Mouse (Mus musculus) thymus, adult 2 months (tissue): ENCODE data around the gene Sema6c. TPM values are rescaled to one million over a fixed set of nuclear protein-coding genes. Genes with fewer than 3 reads are reported as not detected.

Source experiments
- DNase-seq: peaks from one replicate; pipeline ENCODE4 v3.0.0; 2021
- H3K27ac ChIP-seq: fragments of 200-500 bp; 2 replicates; pipeline ENCODE4 v1.5.1; 2012; ENCODE audit warnings: low read length, control low read depth; ENCODE audit not compliant: control insufficient read depth, insufficient read depth
- H3K27me3 ChIP-seq: fragments of 200-500 bp; 2 replicates; pipeline ENCODE4 v1.6.1; 2012; ENCODE audit warnings: mild to moderate bottlenecking, low read length, moderate library complexity, mixed read lengths; ENCODE audit not compliant: control insufficient read depth, insufficient read depth
- H3K36me3 ChIP-seq: fragments of 200-500 bp; 2 replicates; pipeline ENCODE4 v1.6.1; 2012; ENCODE audit warnings: mild to moderate bottlenecking, low read length, moderate library complexity; ENCODE audit not compliant: control insufficient read depth, insufficient read depth
- H3K4me1 ChIP-seq: fragments of 200-500 bp; replicated peaks from 2 replicates; pipeline ENCODE4 v1.6.1; 2012; ENCODE audit warnings: low read length; ENCODE audit not compliant: control insufficient read depth, insufficient read depth
- H3K4me3 ChIP-seq: fragments of 200-500 bp; 2 replicates; pipeline ENCODE4 v1.5.1; 2012; ENCODE audit warnings: mild to moderate bottlenecking, low read length, control low read depth, moderate library complexity; ENCODE audit not compliant: control insufficient read depth, insufficient read depth
- CTCF ChIP-seq: fragments of 200-500 bp; IDR thresholded peaks from 2 replicates; pipeline ENCODE4 v1.5.1; 2012; ENCODE audit warnings: mild to moderate bottlenecking, control low read depth, low read length, moderate library complexity, borderline replicate concordance; ENCODE audit not compliant: control insufficient read depth, poor library complexity, insufficient read depth; ENCODE audit errors: extremely low read depth
- POLR2A ChIP-seq: fragments of 200-500 bp; IDR thresholded peaks from 2 replicates; pipeline ENCODE4 v1.6.1; 2012; ENCODE audit warnings: mild to moderate bottlenecking, low read length, control low read depth, moderate library complexity; ENCODE audit not compliant: control insufficient read depth, poor library complexity, insufficient read depth; ENCODE audit errors: extremely low read depth
- WGBS: fragments of 180-500 bp; shearing (Covaris S2); methylation state at CpG from one replicate; pipeline ENCODE4 v1.1.7; 2018; 5-methylcytosine and 5-hydroxymethylcytosine counted together
- polyA plus RNA-seq: library from polyadenylated mRNA; depleted of rRNA; stranded (reverse); fragments of >200 nt; gene quantifications from 2 replicates; pipeline ENCODE4 v1.2.3, GENCODE M21; 2012

Gene Sema6c
- polyA plus RNA-seq, 1 experiment, result 12.0 TPM

GRCm38 (mm10) chr3:95171105-95171504 is 10.8 kb downstream of the Sema6c start:
- Histone ChIP-seq H3K36me3 (no peaks in the 10 kb centered on the region), H3K4me1 (peaks cover 9% of the 10 kb centered on the region), H3K4me3 (no peak overlapping the region), H3K27ac (no peak overlapping the region), H3K27me3 (peaks cover 21% of the 10 kb centered on the region)
- 94% methylated on average over 6 of the region's 6 CpGs for WGBS
- no peak for TF ChIP-seq POLR2A
- TF ChIP-seq CTCF, result no peak
- no peak for DNase-seq

- 56% methylated on average over 84 of the region's 84 CpGs for WGBS
- Histone ChIP-seq H3K4me3 (no peak overlapping the region), H3K36me3 (no peaks in the 10 kb centered on the region), H3K27me3 (peaks cover 21% of the 10 kb centered on the region), H3K4me1 (peaks cover 9% of the 10 kb centered on the region), H3K27ac (no peak overlapping the region)
- no peak for DNase-seq
- TF ChIP-seq POLR2A, result no peak
- TF ChIP-seq CTCF, result no peak
These were observed 12.4 kb downstream of the Sema6c start for GRCm38 (mm10) chr3:95172526-95173255.

- Histone ChIP-seq H3K36me3 (no peaks in the 10 kb centered on the region), H3K27me3 (peaks cover 21% of the 10 kb centered on the region), H3K4me1 (peaks cover 9% of the 10 kb centered on the region), H3K4me3 (no peak overlapping the region), H3K27ac (no peak overlapping the region)
- TF ChIP-seq CTCF, result no peak
- no peak for TF ChIP-seq POLR2A
- DNase-seq, result peak; percentile 8
- WGBS, result 7% methylated on average over 58 of the region's 58 CpGs
These were observed 13.1 kb downstream of the Sema6c start for GRCm38 (mm10) chr3:95173256-95173949.

- 7% methylated on average over 16 of the region's 16 CpGs for WGBS
These were observed 13.8 kb downstream of the Sema6c start for GRCm38 (mm10) chr3:95174011-95174592.

GRCm38 (mm10) chr3:95176500-95176899 is 16.2 kb downstream of the Sema6c start:
- no peak overlapping the region for H3K27ac ChIP-seq
- H3K27me3 ChIP-seq, result peaks cover 21% of the 10 kb centered on the region
- H3K36me3 ChIP-seq, result no peaks in the 10 kb centered on the region
- DNase-seq, result no peak
- 92% methylated on average over 3 of the region's 3 CpGs for WGBS
- no peak overlapping the region for H3K4me3 ChIP-seq
- TF ChIP-seq CTCF, result no peak
- H3K4me1 ChIP-seq, result peaks cover 9% of the 10 kb centered on the region

More at GRCm38 (mm10) chr3:95174011-95174592, 13.8 kb downstream of the Sema6c start:
- DNase-seq, result peak; percentile 88
- H3K4me1 ChIP-seq, result peaks cover 9% of the 10 kb centered on the region
- H3K4me3 ChIP-seq, result peak overlapping the region; percentile 19; the same call in 1 of the 2 replicates
- H3K36me3 ChIP-seq, result no peaks in the 10 kb centered on the region
- TF ChIP-seq POLR2A (no peak), CTCF (peak; percentile 88)
- H3K27me3 ChIP-seq, result peaks cover 21% of the 10 kb centered on the region
- H3K27ac ChIP-seq, result no peak overlapping the region

- H3K27ac ChIP-seq, result no peak overlapping the region
- peaks cover 16% of the 10 kb centered on the region for H3K27me3 ChIP-seq
- peaks cover 9% of the 10 kb centered on the region for H3K4me1 ChIP-seq
- DNase-seq, result no peak
- no peak overlapping the region for H3K4me3 ChIP-seq
- H3K36me3 ChIP-seq, result no peaks in the 10 kb centered on the region; the same call in 1 of the 2 replicates
- no peak for TF ChIP-seq CTCF
- TF ChIP-seq POLR2A, result no peak
- 88% methylated on average over 6 of the region's 6 CpGs for WGBS
These were observed 17.3 kb downstream of the Sema6c start for GRCm38 (mm10) chr3:95177583-95177982.
